Mouse (Mus musculus) E14TG2a.4 (cell line): ENCODE results near the gene 4930402F06Rik.

Experiments
- H3K27me3 ChIP-seq: 2 replicates; pipeline ENCODE4 v1.6.1; 2014; ENCODE audit warnings: low read length, control low read depth; ENCODE audit not compliant: insufficient read depth
- H3K36me3 ChIP-seq: 2 replicates; pipeline ENCODE4 v1.6.1; 2014; ENCODE audit warnings: low read length, control low read depth; ENCODE audit not compliant: insufficient read depth
- H3K4me1 ChIP-seq: replicated peaks from 2 replicates; pipeline ENCODE4 v1.6.1; 2014; ENCODE audit warnings: low read depth, low read length, control low read depth
- H3K4me3 ChIP-seq: replicated peaks from 2 replicates; pipeline ENCODE4 v1.5.1; 2014; ENCODE audit warnings: mild to moderate bottlenecking, low read length
- H3K9me3 ChIP-seq: 2 replicates; pipeline ENCODE4 v1.6.1; 2014; ENCODE audit warnings: low read length, control low read depth
- CTCF ChIP-seq: conservative IDR thresholded peaks from 2 replicates; pipeline ENCODE4 v1.5.1; 2014; ENCODE audit warnings: low read length
- NANOG ChIP-seq: IDR thresholded peaks from 2 replicates; pipeline ENCODE4 v1.6.1; 2014; ENCODE audit warnings: borderline replicate concordance, low read length, mixed read lengths
- POU5F1 ChIP-seq: IDR thresholded peaks from 2 replicates; pipeline ENCODE4 v1.6.1; 2014; ENCODE audit warnings: low read length, borderline replicate concordance

4930402F06Rik gene

DNA sequence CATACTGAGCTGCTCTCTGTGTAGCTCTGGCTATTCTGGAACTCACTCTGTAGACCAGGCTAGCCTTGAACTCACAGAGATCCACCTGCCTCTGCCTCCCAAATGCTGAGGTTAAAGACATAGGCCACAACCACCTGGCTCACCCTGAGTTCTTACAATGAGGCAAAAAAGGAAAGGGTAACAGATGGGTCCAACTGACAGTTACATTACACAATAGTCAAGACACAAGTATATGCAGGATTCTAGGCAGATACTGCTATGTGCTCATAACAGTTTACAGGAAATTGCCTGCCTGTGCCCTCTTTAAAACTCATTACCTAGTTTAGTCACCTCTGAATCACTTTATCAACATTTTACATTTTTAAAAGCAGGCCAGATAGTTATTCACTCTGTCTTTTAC is 63.3 kb downstream of the 4930402F06Rik start:
- no peak for TF ChIP-seq POU5F1
- no peak for TF ChIP-seq CTCF
- TF ChIP-seq NANOG = no peak
- no peaks in the 10 kb centered on the region for H3K9me3 ChIP-seq

DNA sequence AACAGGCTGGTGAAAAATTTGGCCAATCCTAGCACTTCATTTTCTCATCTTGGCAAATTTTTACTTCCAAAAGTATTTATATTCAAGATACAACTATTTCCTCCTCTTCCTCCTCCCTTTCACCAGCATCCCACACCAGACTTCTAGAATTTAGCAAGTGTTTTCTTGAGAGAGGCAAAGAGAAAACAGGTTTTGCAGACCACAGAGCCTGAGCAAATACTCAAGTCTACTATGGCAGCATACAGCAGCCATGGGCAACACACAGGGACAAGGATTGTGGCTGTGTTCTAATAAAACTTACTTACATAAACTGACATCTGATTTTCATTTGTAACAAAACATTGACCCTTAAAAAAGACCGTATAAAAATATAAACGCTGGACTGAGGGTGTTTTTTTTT is 65.8 kb downstream of the 4930402F06Rik start:
- peaks cover 12% of the 10 kb centered on the region for H3K4me1 ChIP-seq
- H3K36me3 ChIP-seq = no peaks in the 10 kb centered on the region
- TF ChIP-seq POU5F1 (no peak), NANOG (no peak), CTCF (no peak)
- peaks cover 12% of the 10 kb centered on the region for H3K27me3 ChIP-seq
- no peak overlapping the region for H3K4me3 ChIP-seq
- H3K9me3 ChIP-seq = no peaks in the 10 kb centered on the region

More for the DNA sequence above, 63.3 kb downstream of the 4930402F06Rik start:
- Histone ChIP-seq H3K36me3 (no peaks in the 10 kb centered on the region), H3K4me3 (no peak overlapping the region), H3K27me3 (peaks cover 16% of the 10 kb centered on the region), H3K4me1 (peaks cover 23% of the 10 kb centered on the region)

DNA sequence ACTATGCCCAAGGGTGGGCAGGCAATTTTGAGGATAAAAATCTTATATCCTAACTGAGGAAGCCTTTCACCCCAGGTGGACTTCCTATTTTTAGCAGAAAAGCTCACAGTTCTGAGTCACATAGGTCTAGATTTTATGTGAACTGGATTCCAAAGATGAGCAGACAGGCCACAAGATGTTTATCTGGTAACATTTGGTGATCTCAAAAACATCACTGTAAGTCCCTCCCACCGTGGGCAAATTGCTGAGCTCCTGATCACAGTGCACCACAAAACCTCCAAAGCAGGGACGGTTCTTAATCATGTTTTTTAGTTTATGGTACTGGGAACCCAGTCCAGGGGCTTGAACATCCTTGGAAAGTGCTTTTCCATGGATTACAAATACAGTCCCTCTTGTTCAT is 67.9 kb downstream of the 4930402F06Rik start:
- H3K36me3 ChIP-seq = no peaks in the 10 kb centered on the region

DNA sequence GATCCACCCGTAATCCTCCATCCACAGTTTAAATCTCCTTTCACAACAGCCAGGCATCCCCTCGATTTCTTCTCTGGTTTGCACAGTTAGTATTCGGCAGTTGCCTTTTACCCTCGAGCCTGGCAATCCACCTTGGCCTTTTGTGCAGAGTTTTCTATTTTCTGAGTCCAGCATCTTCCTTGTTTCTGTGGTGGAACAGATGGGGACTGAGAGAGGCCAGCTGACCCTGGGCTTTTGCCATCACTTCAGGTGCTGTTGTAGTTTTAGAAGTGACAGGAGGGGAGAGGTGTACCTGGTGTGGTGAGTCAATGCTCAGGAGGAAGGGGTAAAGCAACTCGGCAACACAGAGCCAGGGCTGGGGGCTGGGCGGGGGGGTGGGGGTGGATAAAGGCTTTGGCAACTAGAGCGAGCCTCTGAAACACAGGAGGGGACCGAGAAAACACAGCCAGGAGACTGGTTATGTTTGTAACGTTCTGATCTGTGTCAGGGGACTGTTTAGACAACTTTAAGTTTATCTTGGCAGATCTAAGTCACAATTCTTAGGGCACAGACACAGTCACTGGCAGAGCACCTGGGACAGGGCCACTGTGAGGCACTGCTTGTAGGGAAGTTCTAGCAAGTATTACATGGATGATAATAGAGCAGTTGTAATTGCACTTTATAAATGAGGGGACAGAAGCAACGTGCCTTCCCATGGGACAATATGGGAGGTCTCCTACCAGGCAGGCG is 68.7 kb downstream of the 4930402F06Rik start:
- Histone ChIP-seq H3K4me1 (no peaks in the 10 kb centered on the region), H3K36me3 (no peaks in the 10 kb centered on the region), H3K4me3 (no peak overlapping the region), H3K9me3 (no peaks in the 10 kb centered on the region), H3K27me3 (no peaks in the 10 kb centered on the region)
- no peak for TF ChIP-seq NANOG

More for the DNA sequence above, 67.9 kb downstream of the 4930402F06Rik start:
- Histone ChIP-seq H3K4me3 (no peak overlapping the region), H3K4me1 (no peaks in the 10 kb centered on the region), H3K9me3 (no peaks in the 10 kb centered on the region), H3K27me3 (no peaks in the 10 kb centered on the region)
- TF ChIP-seq CTCF (no peak), NANOG (no peak), POU5F1 (no peak)

DNA sequence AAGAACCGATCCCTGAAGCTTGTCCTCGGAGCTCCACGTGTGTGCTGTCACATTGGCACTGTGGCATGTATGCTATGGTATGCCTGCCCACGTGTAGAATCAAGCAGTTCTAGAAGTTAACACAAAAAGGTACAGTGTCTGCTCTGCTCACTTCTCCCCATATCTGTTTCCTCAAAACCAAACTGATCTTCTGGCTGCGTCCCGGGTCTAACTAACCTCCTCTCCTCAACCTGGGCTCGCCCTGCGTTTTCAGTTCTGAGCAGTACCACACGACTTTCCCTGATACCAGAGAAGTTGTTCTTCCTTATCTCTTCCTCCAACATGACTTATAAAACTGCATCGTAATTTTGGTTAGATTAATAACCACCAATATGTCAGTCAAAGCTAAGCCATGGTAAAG is 69.4 kb downstream of the 4930402F06Rik start:
- Histone ChIP-seq H3K36me3 (no peaks in the 10 kb centered on the region), H3K4me3 (no peak overlapping the region), H3K4me1 (no peaks in the 10 kb centered on the region), H3K27me3 (no peaks in the 10 kb centered on the region), H3K9me3 (no peaks in the 10 kb centered on the region)
- no peak for TF ChIP-seq POU5F1
- no peak for TF ChIP-seq CTCF
- TF ChIP-seq NANOG = no peak

DNA sequence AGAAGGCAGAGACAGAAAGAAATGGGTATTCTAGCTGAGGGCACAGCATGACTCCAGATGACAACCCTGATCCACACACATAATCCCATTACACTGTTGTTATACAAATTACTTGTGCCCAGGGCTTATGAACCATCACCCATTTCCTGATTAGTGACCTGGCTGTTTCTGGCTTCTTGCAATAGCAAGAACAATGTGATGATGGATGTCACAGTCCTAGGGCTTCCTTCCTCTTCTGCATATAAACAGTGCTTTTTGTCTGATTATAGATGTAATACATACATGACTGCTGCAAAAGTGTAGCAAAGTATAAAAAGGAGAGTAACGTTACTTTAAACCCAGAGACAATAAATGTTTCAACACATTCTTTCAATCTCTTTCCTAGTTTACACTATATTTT is 70.0 kb downstream of the 4930402F06Rik start:
- Histone ChIP-seq H3K4me3 (no peak overlapping the region), H3K9me3 (no peaks in the 10 kb centered on the region), H3K4me1 (peaks cover 5% of the 10 kb centered on the region; the same call in 1 of the 2 replicates), H3K27me3 (no peaks in the 10 kb centered on the region), H3K36me3 (no peaks in the 10 kb centered on the region)
- TF ChIP-seq NANOG = no peak
- TF ChIP-seq CTCF = no peak
- no peak for TF ChIP-seq POU5F1

DNA sequence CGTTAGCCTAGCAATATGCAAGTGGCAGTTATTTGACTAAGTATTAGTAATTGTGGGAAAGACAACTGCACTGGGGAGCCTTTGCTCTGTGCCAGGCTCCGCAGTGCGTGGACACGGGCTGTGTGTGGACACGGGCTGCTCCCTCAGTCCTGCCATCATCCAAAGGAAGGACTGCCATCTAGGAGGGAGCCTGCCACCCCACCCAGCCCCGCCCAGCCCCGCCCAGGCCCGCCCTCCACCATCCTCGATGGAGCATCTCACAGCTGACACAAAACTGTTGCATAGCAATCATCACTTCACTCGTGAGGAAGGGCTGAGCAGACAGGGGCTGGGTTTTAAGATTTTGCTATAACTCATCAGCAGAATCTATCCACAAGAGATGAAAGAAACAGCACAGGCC is 71.0 kb downstream of the 4930402F06Rik start:
- Histone ChIP-seq H3K9me3 (no peaks in the 10 kb centered on the region), H3K27me3 (no peaks in the 10 kb centered on the region), H3K36me3 (no peaks in the 10 kb centered on the region), H3K4me1 (peaks cover 10% of the 10 kb centered on the region; the same call in 1 of the 2 replicates), H3K4me3 (no peak overlapping the region)
- TF ChIP-seq POU5F1 = no peak
- TF ChIP-seq CTCF = no peak
- TF ChIP-seq NANOG = no peak
